Mouse (Mus musculus) kidney, postnatal 10 days (tissue): ENCODE results near the gene Kazn.

Experiments
- DNase-seq: peaks from one replicate; pipeline ENCODE4 v3.0.0; 2021; ENCODE audit warnings: mixed read lengths

Kazn gene

GRCm38 (mm10) chr4:142188501-142188900 lies 50.7 kb downstream of the Kazn start:
- DNase-seq, result no peak

GRCm38 (mm10) chr4:142186155-142186554 lies 53.0 kb downstream of the Kazn start:
- DNase-seq, result no peak

- no peak for DNase-seq
Measured at GRCm38 (mm10) chr4:142185533-142185900, 53.7 kb downstream of the Kazn start.

GRCm38 (mm10) chr4:142184852-142185532 lies 54.2 kb downstream of the Kazn start:
- DNase-seq, result no peak

GRCm38 (mm10) chr4:142183591-142183990 lies 55.6 kb downstream of the Kazn start:
- no peak for DNase-seq

- no peak for DNase-seq
Measured at GRCm38 (mm10) chr4:142183015-142183414, 56.2 kb downstream of the Kazn start.

- no peak for DNase-seq
Measured at GRCm38 (mm10) chr4:142181646-142182045, 57.6 kb downstream of the Kazn start.

- DNase-seq, result no peak
Measured at GRCm38 (mm10) chr4:142180874-142181273, 58.3 kb downstream of the Kazn start.

GRCm38 (mm10) chr4:142180289-142180688 lies 58.9 kb downstream of the Kazn start:
- peak; percentile 91 for DNase-seq

GRCm38 (mm10) chr4:142179531-142179930 lies 59.7 kb downstream of the Kazn start:
- peak; percentile 89 for DNase-seq

GRCm38 (mm10) chr4:142176732-142177131 lies 62.5 kb downstream of the Kazn start:
- no peak for DNase-seq

GRCm38 (mm10) chr4:142173981-142174485 lies 65.2 kb downstream of the Kazn start:
- DNase-seq, result no peak

GRCm38 (mm10) chr4:142172942-142173341 lies 66.3 kb downstream of the Kazn start:
- DNase-seq, result no peak

GRCm38 (mm10) chr4:142171788-142172497 lies 67.3 kb downstream of the Kazn start:
- no peak for DNase-seq

- DNase-seq, result peak; percentile 81
Measured at GRCm38 (mm10) chr4:142170882-142171768, 68.1 kb downstream of the Kazn start.

GRCm38 (mm10) chr4:142169636-142170035 lies 69.6 kb downstream of the Kazn start:
- DNase-seq, result no peak

- DNase-seq, result no peak
Measured at GRCm38 (mm10) chr4:142168352-142168751, 70.8 kb downstream of the Kazn start.

- peak; percentile 87 for DNase-seq
Measured at GRCm38 (mm10) chr4:142165835-142166701, 73.1 kb downstream of the Kazn start.

- DNase-seq, result no peak
Measured at GRCm38 (mm10) chr4:142165363-142165762, 73.8 kb downstream of the Kazn start.

- DNase-seq, result no peak
Measured at GRCm38 (mm10) chr4:142164386-142164785, 74.8 kb downstream of the Kazn start.

- DNase-seq, result no peak
Measured at GRCm38 (mm10) chr4:142163862-142164261, 75.3 kb downstream of the Kazn start.

- peak; percentile 75 for DNase-seq
Measured at GRCm38 (mm10) chr4:142162729-142163128, 76.5 kb downstream of the Kazn start.
